Mouse (Mus musculus) layer of hippocampus, adult 8-10 months (tissue): ENCODE results near the gene Tmsb15b1. TPM values are rescaled to one million over a fixed set of nuclear protein-coding genes. Genes with fewer than 3 reads are reported as not detected.

Source experiments
- total RNA-seq, 4 experiments: library from RNA; stranded (reverse); gene quantifications; 2 replicates each; pipeline ENCODE4 v1.2.4; 2022

Gene Tmsb15b1
- total RNA-seq, 4 experiments from 2014 or later, result 2.8 to 8.9 (median 5.3) TPM

Other genes starting within 250 kb of the Tmsb15b1 start
- 100 to 1,000 TPM; 325 to 385 (median 347) TPM for gene Morf4l2, start 233.2 kb downstream of the Tmsb15b1 start, total RNA-seq
- under 1 TPM in 1 of 4 experiments, not detected in 3; 0.45 TPM for gene Glra4, start 196.7 kb downstream of the Tmsb15b1 start, total RNA-seq
- gene Plp1, start 154.2 kb downstream of the Tmsb15b1 start, total RNA-seq, result 100 to 1,000 TPM; 774 to 956 (median 858) TPM
- gene Rab9b, start 108.1 kb downstream of the Tmsb15b1 start, total RNA-seq, result 10 to 100 TPM; 15.3 to 31.4 (median 24.5) TPM
- not detected for gene H2bfm, start 49.5 kb downstream of the Tmsb15b1 start, total RNA-seq
- gene Tmsb15b2, start 1.4 kb downstream of the Tmsb15b1 start, total RNA-seq, result 10 to 100 TPM; 11.6 to 19.9 (median 16.2) TPM
- gene Tmsb15l, start within 50 bp of the Tmsb15b1 start, total RNA-seq, result 1 to 10 TPM; 1.6 to 3.9 (median 3.8) TPM
- gene Zcchc18, start 16.3 kb upstream of the Tmsb15b1 start, total RNA-seq, result 100 to 1,000 TPM; 251 to 290 (median 278) TPM
- 10 to 100 TPM; 24.6 to 35.4 (median 32.0) TPM for gene Slc25a53, start 61.4 kb upstream of the Tmsb15b1 start, total RNA-seq
- gene Fam199x, start 72.7 kb upstream of the Tmsb15b1 start, total RNA-seq, result 10 to 100 TPM in 2 of 4 experiments, 1 to 10 TPM in 2; 9.8 to 10.2 (median 10.0) TPM
- not detected for gene Esx1, start 145.2 kb upstream of the Tmsb15b1 start, total RNA-seq